Mouse (Mus musculus) E14TG2a.4 (cell line): Measurements from ENCODE around the gene Jmjd1c.

Experiments
- H3K27me3 ChIP-seq: 2 replicates; pipeline ENCODE4 v1.6.1; 2014; ENCODE audit warnings: low read length, control low read depth; ENCODE audit not compliant: insufficient read depth
- H3K36me3 ChIP-seq: 2 replicates; pipeline ENCODE4 v1.6.1; 2014; ENCODE audit warnings: low read length, control low read depth; ENCODE audit not compliant: insufficient read depth
- H3K4me1 ChIP-seq: replicated peaks from 2 replicates; pipeline ENCODE4 v1.6.1; 2014; ENCODE audit warnings: low read depth, low read length, control low read depth
- H3K4me3 ChIP-seq: replicated peaks from 2 replicates; pipeline ENCODE4 v1.5.1; 2014; ENCODE audit warnings: mild to moderate bottlenecking, low read length
- H3K9me3 ChIP-seq: 2 replicates; pipeline ENCODE4 v1.6.1; 2014; ENCODE audit warnings: low read length, control low read depth
- CTCF ChIP-seq: conservative IDR thresholded peaks from 2 replicates; pipeline ENCODE4 v1.5.1; 2014; ENCODE audit warnings: low read length
- NANOG ChIP-seq: IDR thresholded peaks from 2 replicates; pipeline ENCODE4 v1.6.1; 2014; ENCODE audit warnings: borderline replicate concordance, low read length, mixed read lengths
- POU5F1 ChIP-seq: IDR thresholded peaks from 2 replicates; pipeline ENCODE4 v1.6.1; 2014; ENCODE audit warnings: low read length, borderline replicate concordance

Jmjd1c gene

DNA sequence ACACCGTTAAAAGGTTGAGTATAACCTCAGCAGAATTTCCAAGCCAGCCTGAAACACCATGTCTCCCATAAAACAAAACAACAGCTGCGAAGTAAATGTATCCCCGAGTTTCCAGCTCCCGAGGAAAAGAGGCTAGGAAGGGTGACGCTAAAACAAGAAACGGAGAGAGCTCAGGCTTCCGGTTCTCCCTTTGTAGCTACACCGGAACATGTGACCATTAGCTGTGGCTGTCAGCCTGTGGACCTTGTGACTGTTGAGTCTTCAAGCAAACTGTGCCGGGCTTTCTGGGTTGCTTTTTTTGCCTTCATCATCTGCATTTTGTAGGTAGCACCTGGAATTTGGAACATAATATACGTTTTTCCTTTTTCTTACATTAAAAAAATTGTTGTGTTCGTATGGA is 17.9 kb downstream of the Jmjd1c start:
- H3K27me3 ChIP-seq: no peaks in the 10 kb centered on the region
- no peak for TF ChIP-seq CTCF
- no peak for TF ChIP-seq NANOG
- TF ChIP-seq POU5F1: no peak
- H3K4me3 ChIP-seq: 0 out of 2 replicates have a peak overlapping the region, but pooled peaks have one; percentile 23
- H3K4me1 ChIP-seq: peaks cover 98% of the 10 kb centered on the region
- no peaks in the 10 kb centered on the region for H3K9me3 ChIP-seq
- H3K36me3 ChIP-seq: peaks cover 69% of the 10 kb centered on the region

- H3K4me1 ChIP-seq: peaks cover 98% of the 10 kb centered on the region
- H3K9me3 ChIP-seq: no peaks in the 10 kb centered on the region
Observed at GRCm38 (mm10) chr10:67115115-67115514, 19.2 kb downstream of the Jmjd1c start.

DNA sequence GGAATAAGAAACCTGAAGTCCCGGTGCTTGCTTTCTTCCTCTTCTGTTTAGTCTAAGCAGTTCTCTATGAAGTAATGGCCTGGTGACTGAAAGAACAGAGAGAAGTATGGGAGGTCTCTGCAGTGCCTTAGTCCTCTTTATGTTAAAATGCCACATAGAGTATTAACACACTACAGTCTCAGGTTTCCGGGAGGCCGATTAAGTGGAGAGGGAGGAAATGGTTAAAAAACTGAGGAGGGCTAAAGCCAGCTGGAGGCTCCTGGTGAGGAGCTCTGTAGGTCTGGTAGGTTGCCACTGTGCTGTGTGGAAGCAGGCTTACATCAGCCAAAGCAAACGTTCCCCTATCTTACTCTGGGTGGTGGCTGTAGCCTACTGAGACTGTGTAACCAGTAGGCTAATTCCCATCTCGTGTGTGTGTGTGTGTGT is 19.8 kb downstream of the Jmjd1c start:
- TF ChIP-seq NANOG: no peak
- no peak for TF ChIP-seq POU5F1
- no peak for TF ChIP-seq CTCF
- H3K27me3 ChIP-seq: no peaks in the 10 kb centered on the region
- H3K4me3 ChIP-seq: no peak overlapping the region
- peaks cover 98% of the 10 kb centered on the region for H3K4me1 ChIP-seq
- H3K9me3 ChIP-seq: no peaks in the 10 kb centered on the region
- H3K36me3 ChIP-seq: peaks cover 52% of the 10 kb centered on the region

More at GRCm38 (mm10) chr10:67115115-67115514, 19.2 kb downstream of the Jmjd1c start:
- Histone ChIP-seq H3K36me3 (peaks cover 56% of the 10 kb centered on the region), H3K4me3 (0 out of 2 replicates have a peak overlapping the region, but pooled peaks have one; percentile 1), H3K27me3 (no peaks in the 10 kb centered on the region)
- TF ChIP-seq NANOG (no peak), POU5F1 (no peak), CTCF (no peak)

DNA sequence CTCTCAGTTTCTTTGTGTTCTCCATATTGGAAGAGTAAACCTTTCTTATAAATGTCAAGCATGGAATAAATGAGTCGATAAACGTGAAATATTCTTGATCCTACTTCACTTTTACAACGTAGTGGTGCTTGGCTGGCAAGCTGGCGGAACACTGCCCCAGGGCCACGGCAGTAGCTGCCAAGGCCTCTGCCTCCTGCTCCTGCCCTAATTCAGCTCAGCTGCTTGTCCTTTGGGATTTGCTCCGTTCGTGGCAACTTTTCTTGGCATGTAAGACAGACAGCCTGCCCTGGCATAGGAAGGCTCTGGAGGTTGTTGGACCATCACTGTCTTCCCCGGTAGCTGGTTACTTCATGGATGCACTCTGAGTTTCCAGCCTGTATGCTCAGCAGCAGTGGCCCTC is 20.3 kb downstream of the Jmjd1c start:
- TF ChIP-seq NANOG: no peak
- TF ChIP-seq POU5F1: no peak
- no peak for TF ChIP-seq CTCF
- Histone ChIP-seq H3K27me3 (no peaks in the 10 kb centered on the region), H3K36me3 (peaks cover 46% of the 10 kb centered on the region), H3K4me1 (peaks cover 97% of the 10 kb centered on the region), H3K4me3 (no peak overlapping the region), H3K9me3 (no peaks in the 10 kb centered on the region)

GRCm38 (mm10) chr10:67119291-67119690 is 23.4 kb downstream of the Jmjd1c start:
- Histone ChIP-seq H3K9me3 (no peaks in the 10 kb centered on the region), H3K36me3 (peaks cover 52% of the 10 kb centered on the region), H3K4me1 (peaks cover 97% of the 10 kb centered on the region), H3K27me3 (no peaks in the 10 kb centered on the region), H3K4me3 (no peak overlapping the region)
- TF ChIP-seq CTCF (no peak), NANOG (no peak), POU5F1 (no peak)

DNA sequence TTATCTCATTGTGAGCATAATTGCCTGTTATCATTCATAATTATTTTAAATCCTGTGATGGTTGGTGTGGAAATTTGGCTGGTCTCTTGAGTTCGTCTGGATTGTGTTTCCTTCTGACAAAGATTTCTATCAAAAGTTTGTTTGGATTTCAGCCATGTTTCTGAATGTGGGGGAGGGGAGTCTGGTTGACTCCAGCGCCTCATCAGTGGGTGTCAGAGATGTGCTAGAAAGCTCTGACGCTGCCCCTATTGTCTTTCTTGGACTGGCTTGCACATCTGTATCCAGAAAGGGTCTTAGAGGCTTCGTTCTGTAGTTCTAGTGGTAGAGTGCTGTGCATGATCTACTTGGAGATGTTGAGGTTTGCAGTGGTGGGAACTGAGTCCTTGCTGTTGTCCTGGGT is 24.3 kb downstream of the Jmjd1c start:
- H3K4me1 ChIP-seq: peaks cover 96% of the 10 kb centered on the region
- H3K27me3 ChIP-seq: peaks cover 2% of the 10 kb centered on the region; the same call in 1 of the 2 replicates
- no peaks in the 10 kb centered on the region for H3K9me3 ChIP-seq
- no peak overlapping the region for H3K4me3 ChIP-seq
- peaks cover 55% of the 10 kb centered on the region for H3K36me3 ChIP-seq
- TF ChIP-seq CTCF (no peak), NANOG (no peak), POU5F1 (no peak)

DNA sequence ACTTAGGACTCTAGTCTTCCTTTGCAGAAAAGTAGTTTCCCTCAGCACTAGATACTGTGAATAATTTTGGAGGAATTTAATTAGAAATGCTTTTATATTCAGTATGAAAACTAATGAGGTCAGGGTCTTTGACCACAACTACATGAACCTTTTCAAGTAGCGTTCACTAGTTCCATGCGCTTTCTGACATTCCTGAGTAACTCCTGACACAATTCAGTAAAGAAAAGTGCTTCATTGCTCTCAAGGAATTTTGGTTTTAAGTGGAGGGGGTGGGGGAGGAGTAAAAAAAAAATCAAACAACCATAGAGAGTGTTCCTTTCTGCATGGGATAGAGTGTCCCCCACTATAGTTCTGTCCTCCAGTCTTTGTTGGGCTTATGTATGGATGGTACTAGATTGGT is 24.7 kb downstream of the Jmjd1c start:
- H3K4me1 ChIP-seq: peaks cover 96% of the 10 kb centered on the region
- H3K27me3 ChIP-seq: peaks cover 7% of the 10 kb centered on the region; the same call in 1 of the 2 replicates
- H3K9me3 ChIP-seq: no peaks in the 10 kb centered on the region
- no peak overlapping the region for H3K4me3 ChIP-seq
- TF ChIP-seq NANOG (no peak), CTCF (no peak), POU5F1 (no peak)
- peaks cover 51% of the 10 kb centered on the region for H3K36me3 ChIP-seq

- TF ChIP-seq POU5F1 (no peak), CTCF (no peak), NANOG (no peak)
- Histone ChIP-seq H3K4me3 (no peak overlapping the region), H3K9me3 (no peaks in the 10 kb centered on the region), H3K36me3 (peaks cover 25% of the 10 kb centered on the region), H3K27me3 (peaks cover 17% of the 10 kb centered on the region), H3K4me1 (peaks cover 83% of the 10 kb centered on the region)
Observed at GRCm38 (mm10) chr10:67123756-67124155, 27.8 kb downstream of the Jmjd1c start.

- peaks cover 17% of the 10 kb centered on the region for H3K27me3 ChIP-seq
- H3K36me3 ChIP-seq: peaks cover 25% of the 10 kb centered on the region
Observed at GRCm38 (mm10) chr10:67124156-67124555, 28.2 kb downstream of the Jmjd1c start.

More at GRCm38 (mm10) chr10:67124156-67124555, 28.2 kb downstream of the Jmjd1c start:
- TF ChIP-seq NANOG (no peak), POU5F1 (no peak), CTCF (no peak)
- no peak overlapping the region for H3K4me3 ChIP-seq
- H3K9me3 ChIP-seq: no peaks in the 10 kb centered on the region
- H3K4me1 ChIP-seq: peaks cover 83% of the 10 kb centered on the region
